11 mouse cellular contexts compared by ENCODE assay signal in genomic region chr1:74891513-74891912, GRCm38 (mm10). TPM values are rescaled to one million over a fixed set of nuclear protein-coding genes. Genes with fewer than 3 reads are reported as not detected.
DNase-seq lines count a peak whose midpoint lies in the region; ATAC-seq lines count a peak whose summit lies in the region.
"Had no signal": no experiment of that assay in that cellular context is flagged by ENCODE, and none has a peak within 500 bp of the region (broad histone marks: within the 10 kb centered on the region; RNA-seq: fewer than 3 reads in every experiment).

No protein-coding gene starts in this region.

- peaks cover 17% of the 10 kb centered on the region for H3K4me1 ChIP-seq in hindbrain, embryonic 10.5 days (replicated peaks)
- peaks cover 10% of the 10 kb centered on the region; the same call in 1 of the 2 replicates for H3K4me1 ChIP-seq in hindbrain, embryonic 14.5 days (replicated peaks; ENCODE audit: control insufficient read depth, insufficient read depth, low read length)
- H3K4me1 ChIP-seq in embryonic facial prominence, embryonic 10.5 days: peaks cover 8% of the 10 kb centered on the region
- H3K4me1 ChIP-seq: embryonic facial prominence, embryonic 12.5 days had no signal

- H3K27ac ChIP-seq in hindbrain, embryonic 10.5 days: no peak overlapping the region
- H3K27ac ChIP-seq in hindbrain, embryonic 14.5 days: no peak overlapping the region
- H3K27ac ChIP-seq in embryonic facial prominence, embryonic 10.5 days (replicated peaks): no peak overlapping the region
- H3K27ac ChIP-seq: embryonic facial prominence, embryonic 12.5 days; midbrain, embryonic 12.5 days had no signal

- no peak overlapping the region for H3K9ac ChIP-seq in hindbrain, embryonic 14.5 days
- H3K9ac ChIP-seq: embryonic facial prominence, embryonic 12.5 days; midbrain, embryonic 12.5 days had no signal

- H3K9me3 ChIP-seq in hindbrain, embryonic 10.5 days: no peaks in the 10 kb centered on the region
- no peaks in the 10 kb centered on the region for H3K9me3 ChIP-seq in hindbrain, embryonic 14.5 days (ENCODE audit: control insufficient read depth, low read length)
- no peaks in the 10 kb centered on the region for H3K9me3 ChIP-seq in embryonic facial prominence, embryonic 10.5 days
- H3K9me3 ChIP-seq: embryonic facial prominence, embryonic 12.5 days; midbrain, embryonic 12.5 days had no signal

- peaks cover 100% of the 10 kb centered on the region for H3K27me3 ChIP-seq in hindbrain, embryonic 10.5 days (ENCODE audit: insufficient read depth, poor library complexity, severe bottlenecking)
- peaks cover 96% of the 10 kb centered on the region for H3K27me3 ChIP-seq in hindbrain, embryonic 14.5 days (ENCODE audit: control insufficient read depth, insufficient read depth, low read length)
- peaks cover 100% of the 10 kb centered on the region for H3K27me3 ChIP-seq in embryonic facial prominence, embryonic 10.5 days (replicated peaks; ENCODE audit: low read depth, poor library complexity, severe bottlenecking)

- no peak overlapping the region for H3K4me2 ChIP-seq in hindbrain, embryonic 14.5 days (replicated peaks)
- H3K4me2 ChIP-seq: embryonic facial prominence, embryonic 12.5 days; midbrain, embryonic 12.5 days had no signal

- peak; percentile 50 for DNase-seq in hindbrain, embryonic 10.5 days (ENCODE audit: low spot score)
- no peak for DNase-seq in hindbrain, embryonic 14.5 days (ENCODE audit: low spot score)
- DNase-seq in testis, postnatal 10 days (ENCODE audit: low spot score): peak; percentile 79
- no peak for DNase-seq in testis, postnatal 14 days (ENCODE audit: low spot score)
- DNase-seq in embryonic facial prominence, embryonic 10.5 days (ENCODE audit: low spot score): peak; percentile 80
- peak; percentile 31 for DNase-seq in thymus, postnatal 0 days (ENCODE audit: low spot score)
- DNase-seq in layer of hippocampus, adult 11-12 months (ENCODE audit: low spot score): no peak
- DNase-seq in natural killer cell, adult 2 months (ENCODE audit: low spot score in 2 of 2): no peak
- DNase-seq: spleen, adult 18-20 months had no signal

- H3K36me3 ChIP-seq in hindbrain, embryonic 10.5 days: no peaks in the 10 kb centered on the region
- no peaks in the 10 kb centered on the region for H3K36me3 ChIP-seq in hindbrain, embryonic 14.5 days (replicated peaks; ENCODE audit: control insufficient read depth, insufficient read depth)
- no peaks in the 10 kb centered on the region for H3K36me3 ChIP-seq in embryonic facial prominence, embryonic 10.5 days (replicated peaks)
- H3K36me3 ChIP-seq: embryonic facial prominence, embryonic 12.5 days; midbrain, embryonic 12.5 days had no signal

- 0% methylated on average over 8 of the region's 8 CpGs for WGBS in hindbrain, embryonic 10.5 days
- WGBS in hindbrain, embryonic 14.5 days: 9% methylated on average over 8 of the region's 8 CpGs
- WGBS in embryonic facial prominence, embryonic 10.5 days: 4% methylated on average over 8 of the region's 8 CpGs

- ATAC-seq in hindbrain, embryonic 14.5 days (ENCODE audit: low FRiP score): no peak

- H3K4me3 ChIP-seq in hindbrain, embryonic 10.5 days: no peak overlapping the region
- no peak overlapping the region for H3K4me3 ChIP-seq in hindbrain, embryonic 14.5 days (replicated peaks; ENCODE audit: low read length)
- H3K4me3 ChIP-seq in embryonic facial prominence, embryonic 10.5 days: no peak overlapping the region
- H3K4me3 ChIP-seq: embryonic facial prominence, embryonic 12.5 days had no signal

RNA-seq across cellular contexts. Expression of gene Cryba2, which starts 1.4 kb away (rescaled TPM):
- polyA plus RNA-seq in hindbrain, embryonic 10.5 days (2016; fragmentation: Nextera tagmentation; extraction: Ambion mirVana): not detected in 2 replicates
- polyA plus RNA-seq in hindbrain, embryonic 14.5 days (2014; fragmentation: Nextera tagmentation; extraction: Ambion mirVana): 2.0 and 2.1 TPM in 2 replicates
- not detected in 2 replicates for polyA plus RNA-seq in embryonic facial prominence, embryonic 10.5 days (2016; fragmentation: Nextera tagmentation; extraction: Ambion mirVana)
- 0.37 and 1.1 TPM in 2 replicates for polyA plus RNA-seq in thymus, postnatal 0 days (2015; fragmentation: Nextera tagmentation; extraction: Ambion mirVana)
- polyA plus RNA-seq: midbrain, embryonic 12.5 days had no signal

RNA-seq across cellular contexts. Expression of gene Fev, which starts 6.3 kb away (rescaled TPM):
- polyA plus RNA-seq in hindbrain, embryonic 10.5 days (2016; fragmentation: Nextera tagmentation; extraction: Ambion mirVana): 0.25 and 0.89 TPM in 2 replicates
- polyA plus RNA-seq in hindbrain, embryonic 14.5 days (2014; fragmentation: Nextera tagmentation; extraction: Ambion mirVana): 5.2 and 5.8 TPM in 2 replicates
- not detected in 2 replicates for polyA plus RNA-seq in embryonic facial prominence, embryonic 10.5 days (2016; fragmentation: Nextera tagmentation; extraction: Ambion mirVana)
- polyA plus RNA-seq in thymus, postnatal 0 days (2015; fragmentation: Nextera tagmentation; extraction: Ambion mirVana): not detected in 2 replicates

RNA-seq across cellular contexts. Expression of gene Cdk5r2, which starts 36.8 kb away (rescaled TPM):
- polyA plus RNA-seq in hindbrain, embryonic 10.5 days (2016; fragmentation: Nextera tagmentation; extraction: Ambion mirVana): 0.96 and 2.6 TPM in 2 replicates
- polyA plus RNA-seq in hindbrain, embryonic 14.5 days (2014; fragmentation: Nextera tagmentation; extraction: Ambion mirVana): 23.3 and 27.4 TPM in 2 replicates
- 0.21 and 0.39 TPM in 2 replicates for polyA plus RNA-seq in embryonic facial prominence, embryonic 10.5 days (2016; fragmentation: Nextera tagmentation; extraction: Ambion mirVana)
- polyA plus RNA-seq in thymus, postnatal 0 days (2015; fragmentation: Nextera tagmentation; extraction: Ambion mirVana): not detected in 2 replicates

RNA-seq across cellular contexts. Expression of gene Cfap65, which starts 43.9 kb away (rescaled TPM):
- 0.50 and 1.7 TPM in 2 replicates for polyA plus RNA-seq in hindbrain, embryonic 10.5 days (2016; fragmentation: Nextera tagmentation; extraction: Ambion mirVana)
- polyA plus RNA-seq in hindbrain, embryonic 14.5 days (2014; fragmentation: Nextera tagmentation; extraction: Ambion mirVana): 1.2 and 1.4 TPM in 2 replicates
- polyA plus RNA-seq in embryonic facial prominence, embryonic 10.5 days (2016; fragmentation: Nextera tagmentation; extraction: Ambion mirVana): 0.08 TPM in 1 of 2 replicates, not detected in the other
- 0.04 and 0.08 TPM in 2 replicates for polyA plus RNA-seq in thymus, postnatal 0 days (2015; fragmentation: Nextera tagmentation; extraction: Ambion mirVana)

RNA-seq across cellular contexts. Expression of gene Ihh, which starts 60.0 kb away (rescaled TPM):
- polyA plus RNA-seq in hindbrain, embryonic 10.5 days (2016; fragmentation: Nextera tagmentation; extraction: Ambion mirVana): 0.12 TPM in 2 replicates
- 0.32 and 0.35 TPM in 2 replicates for polyA plus RNA-seq in hindbrain, embryonic 14.5 days (2014; fragmentation: Nextera tagmentation; extraction: Ambion mirVana)
- polyA plus RNA-seq in embryonic facial prominence, embryonic 10.5 days (2016; fragmentation: Nextera tagmentation; extraction: Ambion mirVana): 0.11 TPM in 1 of 2 replicates, not detected in the other
- polyA plus RNA-seq in thymus, postnatal 0 days (2015; fragmentation: Nextera tagmentation; extraction: Ambion mirVana): 0.21 and 0.22 TPM in 2 replicates

Comparison
In these comparisons a context has a peak if more than half of its experiments do, and no peak if none do; other contexts are left out.
1. DNase-seq: peak in hindbrain, embryonic 10.5 days (single experiment), testis, postnatal 10 days (single experiment), embryonic facial prominence, embryonic 10.5 days (single experiment) and thymus, postnatal 0 days (single experiment); none in hindbrain, embryonic 14.5 days (single experiment), testis, postnatal 14 days (single experiment), layer of hippocampus, adult 11-12 months (single experiment) and natural killer cell, adult 2 months (0 of 2).